Mouse (Mus musculus) embryonic facial prominence, embryonic 13.5 days (tissue): Measurements from ENCODE around the gene Me3. TPM values are rescaled to one million over a fixed set of nuclear protein-coding genes. Genes with fewer than 3 reads are reported as not detected.
A peak's percentile ranks its signal among the peaks of the same experiment; 100 is the strongest.

Experiments used
- ATAC-seq: fragments of 200-750 bp; cut with Nextera tagmentation; 2 replicates; pipeline ENCODE4 v1.8.0; 2017; ENCODE audit warnings: low read depth; ENCODE audit not compliant: insufficient number of reproducible peaks, insufficient read depth, low FRiP score, low TSS enrichment
- H3K27ac ChIP-seq: fragments of 300-500 bp; sonication (generic); 2 replicates; pipeline ENCODE4 v1.5.1; 2015; ENCODE audit warnings: moderate library complexity, mild to moderate bottlenecking, inconsistent platforms
- H3K27me3 ChIP-seq: fragments of 300-500 bp; sonication (generic); 2 replicates; pipeline ENCODE4 v1.6.1; 2015; ENCODE audit warnings: mild to moderate bottlenecking, inconsistent platforms
- H3K36me3 ChIP-seq: fragments of 300-500 bp; sonication (generic); 2 replicates; pipeline ENCODE4 v1.6.1; 2015; ENCODE audit warnings: mild to moderate bottlenecking, inconsistent platforms
- H3K4me1 ChIP-seq: fragments of 300-500 bp; sonication (generic); 2 replicates; pipeline ENCODE4 v1.6.1; 2015; ENCODE audit warnings: inconsistent platforms
- H3K4me2 ChIP-seq: fragments of 300-500 bp; sonication (generic); 2 replicates; pipeline ENCODE4 v1.6.1; 2015; ENCODE audit warnings: moderate library complexity, mild to moderate bottlenecking, inconsistent platforms
- H3K4me3 ChIP-seq: fragments of 300-500 bp; sonication (generic); 2 replicates; pipeline ENCODE4 v1.5.1; 2015; ENCODE audit warnings: mild to moderate bottlenecking, inconsistent platforms
- H3K9ac ChIP-seq: fragments of 300-500 bp; sonication (generic); 2 replicates; pipeline ENCODE4 v1.6.1; 2015; ENCODE audit warnings: mild to moderate bottlenecking, inconsistent platforms
- H3K9me3 ChIP-seq: fragments of 300-500 bp; sonication (generic); 2 replicates; pipeline ENCODE4 v1.6.1; 2016; ENCODE audit warnings: inconsistent platforms
- WGBS: fragments of 180-500 bp; shearing (Covaris S2); methylation state at CpG from one replicate; pipeline ENCODE4 v1.1.7; 2015; ENCODE audit warnings: mixed read lengths; 5-methylcytosine and 5-hydroxymethylcytosine counted together
- polyA plus RNA-seq: library from polyadenylated mRNA; unstranded; fragments of >200 nt; fragmentation: Nextera tagmentation; extraction: Ambion mirVana; gene quantifications from 2 replicates; pipeline ENCODE4 v1.2.1, GENCODE M21; 2015

Me3 gene
- polyA plus RNA-seq, 1 experiment from 2014 or later = 2.1 TPM

DNA sequence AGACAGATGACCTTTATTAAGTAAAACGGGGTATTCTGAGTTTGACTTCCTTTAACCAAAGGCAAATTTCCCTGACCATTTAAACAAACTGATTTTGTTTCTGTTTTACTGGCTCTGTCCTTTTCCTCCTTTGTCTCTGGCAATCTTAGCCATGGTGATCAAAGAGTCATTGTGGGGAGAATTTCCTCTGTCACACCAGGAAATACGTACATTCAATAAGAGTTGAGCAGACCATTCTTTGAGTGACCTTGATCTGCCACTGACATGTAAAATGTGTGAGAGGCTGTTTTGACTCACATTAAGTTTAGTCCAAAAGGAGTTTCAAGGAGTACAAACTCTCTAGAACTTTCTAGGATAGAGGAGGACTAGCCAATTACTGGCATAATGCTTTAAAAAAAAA lies 117.0 kb downstream of the Me3 start:
- WGBS = 40% methylated on average over 2 of the region's 2 CpGs
- no peaks in the 10 kb centered on the region for H3K27me3 ChIP-seq
- peaks cover 14% of the 10 kb centered on the region; the same call in 1 of the 2 replicates for H3K4me1 ChIP-seq
- H3K36me3 ChIP-seq = no peaks in the 10 kb centered on the region
- H3K9me3 ChIP-seq = no peaks in the 10 kb centered on the region
- 0 out of 2 replicates have a peak overlapping the region, but pooled peaks have one; percentile 39 for H3K27ac ChIP-seq
- no peak overlapping the region for H3K9ac ChIP-seq
- ATAC-seq = no peak
- H3K4me2 ChIP-seq = no peak overlapping the region
- H3K4me3 ChIP-seq = no peak overlapping the region

GRCm38 (mm10) chr7:89766678-89767508 lies 134.7 kb downstream of the Me3 start:
- H3K9me3 ChIP-seq = no peaks in the 10 kb centered on the region
- WGBS = 69% methylated on average over 5 of the region's 5 CpGs
- H3K4me2 ChIP-seq = no peak overlapping the region
- H3K4me1 ChIP-seq = peaks cover 22% of the 10 kb centered on the region
- H3K4me3 ChIP-seq = no peak overlapping the region
- H3K27ac ChIP-seq = no peak overlapping the region
- H3K27me3 ChIP-seq = no peaks in the 10 kb centered on the region
- no peaks in the 10 kb centered on the region for H3K36me3 ChIP-seq
- H3K9ac ChIP-seq = no peak overlapping the region
- no peak for ATAC-seq

GRCm38 (mm10) chr7:89769106-89769896 lies 137.1 kb downstream of the Me3 start:
- Histone ChIP-seq H3K27ac (peak overlapping the region; percentile 80), H3K27me3 (no peaks in the 10 kb centered on the region), H3K4me1 (peaks cover 29% of the 10 kb centered on the region), H3K9ac (no peak overlapping the region), H3K4me3 (no peak overlapping the region), H3K4me2 (peak overlapping the region; percentile 16), H3K36me3 (no peaks in the 10 kb centered on the region), H3K9me3 (no peaks in the 10 kb centered on the region)
- no peak for ATAC-seq
- WGBS = 39% methylated on average over 9 of the region's 9 CpGs

DNA sequence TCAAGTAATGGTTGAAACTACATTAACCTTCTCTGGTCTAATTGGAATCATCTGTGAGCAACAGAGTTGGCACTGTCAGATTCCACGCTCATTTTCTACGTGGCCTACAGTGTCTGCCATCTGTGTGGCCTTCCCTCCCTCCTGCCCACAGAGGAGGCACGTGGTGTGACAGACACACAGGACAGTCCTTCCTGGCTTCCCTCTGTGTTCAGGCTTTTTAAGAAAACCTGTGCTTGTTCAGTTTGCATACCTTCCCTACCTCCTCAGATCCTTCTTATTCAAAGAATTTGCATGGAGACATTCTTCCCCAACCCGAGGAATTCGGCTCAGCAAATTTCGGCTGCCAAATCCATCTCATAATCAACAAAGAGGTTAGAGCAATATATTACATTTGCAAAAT lies 137.8 kb downstream of the Me3 start:
- WGBS = 15% methylated on average over 6 of the region's 6 CpGs
- Histone ChIP-seq H3K36me3 (no peaks in the 10 kb centered on the region), H3K4me2 (peak overlapping the region; percentile 16; the same call in 1 of the 2 replicates), H3K9ac (no peak overlapping the region), H3K4me3 (no peak overlapping the region), H3K9me3 (no peaks in the 10 kb centered on the region), H3K4me1 (peaks cover 29% of the 10 kb centered on the region), H3K27me3 (no peaks in the 10 kb centered on the region), H3K27ac (peak overlapping the region; percentile 80)
- ATAC-seq = peak; percentile 67; the same call in 1 of the 2 replicates

GRCm38 (mm10) chr7:89772906-89773305 lies 140.7 kb downstream of the Me3 start:
- WGBS = 84% methylated on average over 5 of the region's 5 CpGs
- H3K4me2 ChIP-seq = no peak overlapping the region

DNA sequence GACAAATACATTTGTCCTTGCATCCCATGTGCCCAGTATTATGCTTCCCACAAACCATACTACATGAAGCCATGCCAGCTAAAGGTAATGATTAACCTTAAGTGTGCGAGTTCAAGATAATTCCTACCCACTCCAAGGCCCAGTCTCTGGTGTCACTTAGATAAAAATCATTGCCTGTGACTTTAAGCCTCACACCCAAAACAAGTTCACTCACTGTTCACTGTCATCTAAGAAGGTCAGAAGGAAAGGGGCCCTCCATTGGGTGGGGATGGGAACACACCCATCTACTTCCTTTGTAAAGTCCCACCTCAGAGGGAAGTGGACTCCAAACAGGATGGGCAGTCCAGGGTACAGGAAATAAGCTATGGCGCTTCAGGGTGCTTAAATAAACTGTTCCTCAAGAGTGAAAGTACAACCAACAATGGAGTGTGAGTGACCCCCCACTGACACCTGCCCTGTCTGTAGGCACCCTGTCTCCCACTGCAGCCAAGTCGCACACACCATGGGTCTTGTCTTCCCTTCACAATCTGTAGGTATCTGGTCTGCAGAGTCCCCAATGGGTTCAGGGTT lies 141.2 kb downstream of the Me3 start:
- peaks cover 29% of the 10 kb centered on the region for H3K4me1 ChIP-seq
- H3K4me2 ChIP-seq = no peak overlapping the region
- H3K9me3 ChIP-seq = peaks cover 5% of the 10 kb centered on the region; the same call in 1 of the 2 replicates
- H3K9ac ChIP-seq = no peak overlapping the region
- peak overlapping the region; percentile 55 for H3K27ac ChIP-seq
- H3K4me3 ChIP-seq = no peak overlapping the region
- no peaks in the 10 kb centered on the region for H3K27me3 ChIP-seq
- ATAC-seq = no peak
- no peaks in the 10 kb centered on the region for H3K36me3 ChIP-seq
- 67% methylated on average over 3 of the region's 3 CpGs for WGBS

More at GRCm38 (mm10) chr7:89772906-89773305, 140.7 kb downstream of the Me3 start:
- H3K27ac ChIP-seq = no peak overlapping the region
- H3K4me3 ChIP-seq = no peak overlapping the region
- H3K36me3 ChIP-seq = no peaks in the 10 kb centered on the region
- ATAC-seq = no peak
- H3K9ac ChIP-seq = no peak overlapping the region
- no peaks in the 10 kb centered on the region for H3K27me3 ChIP-seq
- H3K9me3 ChIP-seq = peaks cover 5% of the 10 kb centered on the region; the same call in 1 of the 2 replicates
- peaks cover 29% of the 10 kb centered on the region for H3K4me1 ChIP-seq

GRCm38 (mm10) chr7:89773926-89774325 lies 141.7 kb downstream of the Me3 start:
- Histone ChIP-seq H3K27me3 (no peaks in the 10 kb centered on the region), H3K9ac (no peak overlapping the region), H3K9me3 (peaks cover 5% of the 10 kb centered on the region; the same call in 1 of the 2 replicates), H3K27ac (peak overlapping the region; percentile 55), H3K36me3 (no peaks in the 10 kb centered on the region), H3K4me1 (peaks cover 31% of the 10 kb centered on the region), H3K4me3 (no peak overlapping the region), H3K4me2 (no peak overlapping the region)
- no peak for ATAC-seq
- 7% methylated on average over 2 of the region's 2 CpGs for WGBS

- 93% methylated on average over 2 of the region's 2 CpGs for WGBS
- peaks cover 14% of the 10 kb centered on the region for H3K4me1 ChIP-seq
- H3K4me3 ChIP-seq = no peak overlapping the region
- peaks cover 5% of the 10 kb centered on the region; the same call in 1 of the 2 replicates for H3K9me3 ChIP-seq
- no peak overlapping the region for H3K9ac ChIP-seq
- ATAC-seq = no peak
- H3K36me3 ChIP-seq = no peaks in the 10 kb centered on the region
- no peak overlapping the region for H3K4me2 ChIP-seq
- H3K27ac ChIP-seq = no peak overlapping the region
- no peaks in the 10 kb centered on the region for H3K27me3 ChIP-seq
Measured at GRCm38 (mm10) chr7:89775848-89776247, 143.7 kb downstream of the Me3 start.

DNA sequence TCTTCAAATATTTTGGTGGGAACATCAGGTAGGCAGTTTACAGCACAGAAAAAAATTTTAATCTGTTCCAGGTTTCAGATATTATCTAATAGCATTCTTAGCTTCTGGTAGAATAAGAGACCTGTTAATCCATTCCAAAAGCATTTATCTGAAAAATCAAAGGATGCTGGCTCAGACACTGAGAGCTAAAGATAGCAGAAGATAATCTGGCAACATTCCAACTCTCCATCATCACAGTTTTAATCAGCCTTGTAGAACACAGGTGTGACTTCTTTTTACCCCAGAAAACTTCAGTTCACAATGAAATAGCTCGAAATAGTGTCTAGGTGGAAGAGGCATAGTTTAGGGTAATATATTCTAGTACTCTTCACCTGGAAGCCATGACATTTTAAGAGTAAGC lies 149.2 kb downstream of the Me3 start:
- no peak overlapping the region for H3K4me2 ChIP-seq
- H3K4me3 ChIP-seq = no peak overlapping the region
- no peak overlapping the region for H3K27ac ChIP-seq
- 60% methylated on average over 1 of the region's 1 CpGs for WGBS
- H3K4me1 ChIP-seq = peaks cover 6% of the 10 kb centered on the region; the same call in 1 of the 2 replicates
- H3K36me3 ChIP-seq = no peaks in the 10 kb centered on the region
- no peak overlapping the region for H3K9ac ChIP-seq
- H3K9me3 ChIP-seq = peaks cover 4% of the 10 kb centered on the region; the same call in 1 of the 2 replicates
- H3K27me3 ChIP-seq = no peaks in the 10 kb centered on the region
- no peak for ATAC-seq

DNA sequence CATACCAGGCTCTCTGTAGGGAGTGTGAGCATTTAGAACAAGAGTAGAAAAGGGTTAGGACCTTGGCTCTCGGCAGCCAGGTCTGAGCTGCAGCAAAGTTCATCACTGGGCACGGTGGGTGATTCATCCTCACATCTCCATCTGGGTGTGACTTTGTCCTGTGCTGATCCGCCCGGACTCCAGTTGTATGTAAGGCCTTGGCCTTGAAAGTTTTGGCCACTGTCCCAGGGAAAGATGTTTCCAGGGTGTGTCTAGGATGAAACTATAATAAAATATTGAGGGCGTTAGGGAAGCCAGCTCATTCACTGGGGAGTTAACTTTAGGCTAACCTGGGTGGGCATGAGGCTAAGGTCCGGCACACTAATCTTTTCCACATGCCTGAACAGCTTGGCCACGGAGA lies 155.5 kb downstream of the Me3 start:
- H3K4me2 ChIP-seq = no peak overlapping the region
- no peak for ATAC-seq
- no peak overlapping the region for H3K4me3 ChIP-seq
- no peak overlapping the region for H3K9ac ChIP-seq
- peaks cover 4% of the 10 kb centered on the region; the same call in 1 of the 2 replicates for H3K4me1 ChIP-seq
- no peaks in the 10 kb centered on the region for H3K36me3 ChIP-seq
- no peaks in the 10 kb centered on the region for H3K27me3 ChIP-seq
- no peak overlapping the region for H3K27ac ChIP-seq
- no peaks in the 10 kb centered on the region for H3K9me3 ChIP-seq
- WGBS = 69% methylated on average over 7 of the region's 7 CpGs

DNA sequence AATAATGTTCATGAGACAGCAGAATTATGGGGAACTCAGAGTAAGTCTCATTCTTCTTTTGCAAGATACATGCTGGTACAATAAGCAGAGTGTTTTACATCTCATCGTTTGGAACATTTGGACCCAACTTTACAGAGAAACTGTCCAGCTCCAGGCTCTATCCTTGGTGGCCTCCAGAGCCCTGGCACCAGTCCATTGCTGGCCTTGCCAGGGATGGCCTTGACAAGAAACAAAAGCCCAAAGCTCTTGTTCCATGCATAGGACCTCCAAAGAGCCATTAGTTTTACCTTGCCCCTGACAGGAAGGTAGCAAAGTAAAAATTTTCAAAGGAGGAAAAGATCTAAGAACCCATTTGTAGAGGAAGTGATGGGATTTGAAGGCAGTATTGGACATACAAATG lies 160.4 kb downstream of the Me3 start:
- Histone ChIP-seq H3K4me2 (no peak overlapping the region), H3K27ac (no peak overlapping the region), H3K4me1 (peaks cover 18% of the 10 kb centered on the region), H3K36me3 (no peaks in the 10 kb centered on the region), H3K27me3 (no peaks in the 10 kb centered on the region), H3K4me3 (no peak overlapping the region), H3K9me3 (no peaks in the 10 kb centered on the region), H3K9ac (no peak overlapping the region)
- no peak for ATAC-seq
- 86% methylated on average over 1 of the region's 1 CpGs for WGBS
